Mouse (Mus musculus) macrophage (primary cell): ENCODE data around the gene Gnai1. TPM values are rescaled to one million over a fixed set of nuclear protein-coding genes. Genes with fewer than 3 reads are reported as not detected.

Experiments used
- H3K27ac ChIP-seq: fragments of 350-480 bp; formaldehyde crosslinking; 2 replicates; pipeline ENCODE4 v1.9.0; 2021
- H3K36me3 ChIP-seq: fragments of 350-480 bp; formaldehyde crosslinking; 2 replicates; pipeline ENCODE4 v1.9.0; 2021; ENCODE audit errors: inconsistent target
- H3K4me3 ChIP-seq: fragments of 350-480 bp; formaldehyde crosslinking; 2 replicates; pipeline ENCODE4 v1.9.0; 2021; ENCODE audit errors: inconsistent target
- H3K79me2 ChIP-seq: fragments of 350-480 bp; formaldehyde crosslinking; 2 replicates; pipeline ENCODE4 v1.9.0; 2021; ENCODE audit errors: inconsistent target
- WGBS: methylation state at CpG from one replicate; pipeline ENCODE4 v1.1.7; 2026; ENCODE audit warnings: inconsistent platforms; ENCODE audit not compliant: missing documents; 5-methylcytosine and 5-hydroxymethylcytosine counted together
- polyA plus RNA-seq: library from polyadenylated mRNA; stranded (reverse); fragments of 250-400 nt; gene quantifications from 3 replicates; pipeline ENCODE4 v1.2.4, GENCODE M21; 2018; ENCODE audit warnings: inconsistent platforms

Gene Gnai1
- polyA plus RNA-seq, 1 experiment from 2014 or later, result not detected

GRCm38 (mm10) chr5:18228866-18229265, 131.3 kb downstream of the Gnai1 start:
- H3K79me2 ChIP-seq, result no peaks in the 10 kb centered on the region
- H3K36me3 ChIP-seq, result no peaks in the 10 kb centered on the region
- H3K4me3 ChIP-seq, result no peak overlapping the region
- WGBS, result 87% methylated on average over 6 of the region's 7 CpGs
- no peak overlapping the region for H3K27ac ChIP-seq

GRCm38 (mm10) chr5:18220873-18221272, 139.3 kb downstream of the Gnai1 start:
- no peaks in the 10 kb centered on the region for H3K36me3 ChIP-seq
- WGBS, result 80% methylated on average over 1 of the region's 1 CpGs
- no peak overlapping the region for H3K27ac ChIP-seq
- H3K4me3 ChIP-seq, result no peak overlapping the region
- no peaks in the 10 kb centered on the region for H3K79me2 ChIP-seq

- H3K27ac ChIP-seq, result no peak overlapping the region
- 83% methylated on average over 2 of the region's 2 CpGs for WGBS
- no peaks in the 10 kb centered on the region for H3K79me2 ChIP-seq
- no peak overlapping the region for H3K4me3 ChIP-seq
- no peaks in the 10 kb centered on the region for H3K36me3 ChIP-seq
Measured at GRCm38 (mm10) chr5:18218292-18218691, 141.9 kb downstream of the Gnai1 start.

- H3K27ac ChIP-seq, result no peak overlapping the region
- H3K4me3 ChIP-seq, result no peak overlapping the region
- no peaks in the 10 kb centered on the region for H3K79me2 ChIP-seq
- H3K36me3 ChIP-seq, result no peaks in the 10 kb centered on the region
Measured at GRCm38 (mm10) chr5:18217856-18218255, 142.3 kb downstream of the Gnai1 start.
